Mouse (Mus musculus): ENCODE measurements at regions not wholly inside any gene's neighbourhood (a gene's known extent, or its start where the extent isn't known, plus 50 kb on each side); places are given as distances from the start of the nearest gene placed in this dataset.
"Not testable (repeated sequence)": the region's sequence is repeated elsewhere in the genome, so short reads cannot be mapped to it uniquely, and the experiment has no call there.

- DNase-seq (ENCODE audit: low spot score in 2 of 2): not testable (repeated sequence)
Observed at GRCm38 (mm10) chr13:68451521-68451920, 130.4 kb downstream of the Mtrr start.

- DNase-seq (ENCODE audit: low spot score in 2 of 2): peak in 1 of 2 experiments; percentile 5
Observed at GRCm38 (mm10) chr13:68444309-68444708, 137.6 kb downstream of the Mtrr start.
